Mouse (Mus musculus) kidney, adult 11 months (tissue): Measurements from ENCODE around the gene Abcc2.

ENCODE experiments used
- DNase-seq: peaks from one replicate; pipeline ENCODE4 v3.0.0; 2022

The Abcc2 gene

GRCm38 (mm10) chr19:43781980-43782379, at the start of gene Abcc2:
TSS of gene Abcc2 (plus strand) at chr19:43782192.
- DNase-seq, result peak; percentile 75

- no peak for DNase-seq
These were observed 43.6 kb upstream of the Abcc2 start for GRCm38 (mm10) chr19:43738409-43738808.

DNA sequence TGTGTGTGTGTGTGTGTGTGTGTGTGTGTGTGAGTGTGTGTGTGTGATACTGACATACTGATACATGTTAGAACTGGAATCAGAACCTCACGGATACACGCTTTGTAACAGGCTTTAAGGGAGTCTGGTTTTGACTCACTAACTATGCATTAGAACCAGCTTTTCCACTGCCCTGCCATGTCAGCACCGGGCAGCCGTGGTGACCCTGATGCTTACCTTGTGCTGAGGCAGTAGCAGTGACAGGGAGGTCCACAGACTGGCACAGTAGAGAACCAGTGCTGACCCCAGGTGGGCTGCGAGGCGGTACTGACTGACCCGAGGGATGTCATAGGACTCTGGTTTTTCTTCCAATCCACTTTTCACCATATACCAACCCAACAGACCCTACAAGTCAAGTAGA, 38.6 kb upstream of the Abcc2 start:
- DNase-seq, result no peak

DNA sequence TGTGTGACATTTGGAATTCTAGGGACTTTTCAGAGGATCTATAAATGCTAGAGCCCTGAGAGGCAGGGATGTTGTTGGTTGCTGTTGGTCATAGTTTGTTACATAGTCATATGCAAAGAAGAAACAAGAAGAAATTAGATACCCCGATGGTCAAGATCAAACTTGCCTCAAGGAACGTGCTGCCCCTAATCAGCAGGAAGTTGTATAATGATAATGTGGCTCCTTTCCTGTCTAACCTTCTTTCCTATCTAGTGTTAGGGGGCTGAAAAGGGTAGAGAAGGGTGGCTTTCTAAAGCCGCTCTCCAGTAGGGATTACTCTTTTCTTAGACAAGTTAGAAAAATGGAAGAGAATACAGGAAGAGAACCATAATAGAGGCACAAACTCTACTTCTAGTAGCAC, 36.3 kb upstream of the Abcc2 start:
- DNase-seq, result no peak

GRCm38 (mm10) chr19:43747877-43748276, 34.1 kb upstream of the Abcc2 start:
- DNase-seq, result no peak

GRCm38 (mm10) chr19:43750008-43750407, 32.0 kb upstream of the Abcc2 start:
- DNase-seq, result no peak

DNA sequence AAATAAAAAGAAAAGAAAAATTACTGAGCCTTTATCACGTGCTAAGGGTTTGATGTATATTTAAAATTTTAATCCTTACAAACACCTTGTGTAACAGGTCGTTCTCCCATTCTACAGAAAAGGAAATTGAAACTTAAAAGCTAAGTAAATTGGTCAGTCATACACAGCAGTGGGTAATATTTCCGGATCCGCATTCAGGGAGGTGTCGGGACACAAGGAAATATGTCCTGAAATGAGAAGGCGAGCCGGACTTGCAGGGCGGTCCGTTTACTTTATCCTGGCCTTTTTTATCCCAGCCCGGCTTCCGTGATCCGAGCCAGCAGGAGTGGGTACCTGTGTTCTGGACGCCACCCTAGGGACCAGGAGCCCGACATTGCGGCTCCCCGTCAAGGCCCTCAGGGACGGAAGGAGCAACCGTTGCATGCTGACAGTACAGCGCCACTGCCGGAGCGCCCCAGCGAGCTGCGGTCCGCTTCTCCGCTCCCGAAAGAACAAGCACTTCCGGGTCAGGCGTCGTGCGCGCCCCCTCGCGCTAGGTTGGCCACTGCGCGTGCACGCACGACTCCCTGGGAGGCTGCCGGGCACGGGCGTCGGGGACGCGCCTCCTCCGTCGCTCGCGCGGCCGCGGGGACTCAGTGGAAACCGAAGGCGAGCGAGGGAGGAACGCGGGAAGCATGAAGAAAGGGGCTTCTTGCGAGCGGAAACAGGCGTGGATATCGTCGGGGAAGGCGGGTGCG, 29.3 kb upstream of the Abcc2 start, which contains the start of the genes Cutc and Cox15:
TSS of gene Cutc (plus strand) at position 508 of the 737 bp plus-strand sequence.
TSS of gene Cox15 (minus strand) at position 512 of the 737 bp plus-strand sequence.
- DNase-seq, result peak; percentile 97

DNA sequence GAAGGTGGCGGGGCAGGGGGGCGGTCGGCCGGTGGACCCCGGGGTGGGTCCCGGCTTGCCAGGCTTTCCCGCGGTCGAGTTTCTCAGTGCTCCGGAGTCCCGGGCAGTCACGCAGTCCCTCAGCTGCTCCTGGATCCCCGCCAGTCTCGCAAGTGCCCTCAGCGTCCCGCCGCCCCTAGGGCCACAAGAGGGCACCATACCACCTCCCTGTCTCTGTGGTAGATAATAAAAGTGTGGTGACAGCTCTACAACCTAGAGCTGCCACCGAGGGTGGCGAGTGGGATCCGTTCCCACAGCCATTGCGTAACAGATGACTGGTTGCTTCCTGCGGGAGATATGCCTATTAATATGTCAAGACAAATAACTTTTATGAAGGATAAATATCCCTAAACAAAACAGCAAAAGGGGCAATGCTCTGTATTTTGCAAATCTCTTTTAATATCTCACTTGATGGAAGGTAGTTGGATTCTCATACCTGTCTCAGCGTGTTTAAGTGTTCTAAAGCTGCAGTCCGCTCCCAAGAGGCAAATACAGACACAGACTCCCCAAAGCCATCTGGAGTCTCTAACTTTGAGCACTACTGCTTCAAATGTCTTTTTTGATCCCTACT, 28.7 kb upstream of the Abcc2 start:
- peak; percentile 92 for DNase-seq

DNA sequence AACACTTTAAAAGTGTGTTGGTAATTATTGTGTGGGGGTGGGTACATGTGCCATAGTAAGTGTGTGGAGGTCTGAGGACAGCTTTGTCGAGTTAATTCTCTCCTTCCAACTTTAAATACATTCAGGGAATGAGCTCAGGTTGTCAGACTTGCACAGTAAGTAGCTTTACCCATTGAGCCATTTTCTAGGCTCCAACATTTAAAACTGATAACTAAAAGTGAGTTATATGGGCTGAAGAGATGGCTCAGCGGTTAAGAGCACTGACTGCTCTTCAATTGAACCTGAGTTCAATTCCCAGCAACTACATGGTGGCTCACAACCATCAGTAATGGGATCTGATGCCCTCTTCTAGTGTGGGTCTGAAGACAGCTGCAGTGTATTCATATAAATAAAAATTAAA, 27.8 kb upstream of the Abcc2 start:
- no peak for DNase-seq

- no peak for DNase-seq
These were observed 27.1 kb upstream of the Abcc2 start for GRCm38 (mm10) chr19:43754872-43755271.

DNA sequence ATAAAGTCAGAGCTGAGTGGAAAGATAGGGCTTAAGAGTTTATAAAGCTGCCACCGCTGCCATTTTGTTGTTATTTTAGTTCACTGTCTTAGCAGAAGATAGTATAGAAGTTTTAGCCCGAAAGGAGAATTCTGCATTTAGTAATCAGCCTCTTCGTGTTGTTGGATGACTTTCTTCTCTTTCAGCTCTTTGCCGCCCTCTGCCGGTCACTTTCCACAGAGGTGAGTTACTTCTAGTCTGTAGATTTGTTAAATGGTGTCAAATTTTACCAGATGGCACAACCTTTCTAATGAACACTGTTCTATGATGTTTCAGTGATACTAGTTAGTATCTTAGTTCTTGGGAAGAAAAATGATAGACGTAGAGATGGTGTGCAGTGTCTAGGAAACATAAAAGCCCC, 21.5 kb upstream of the Abcc2 start:
- peak; percentile 46 for DNase-seq

- no peak for DNase-seq
These were observed 20.3 kb upstream of the Abcc2 start for GRCm38 (mm10) chr19:43761543-43762256.

- DNase-seq, result no peak
These were observed 19.6 kb upstream of the Abcc2 start for GRCm38 (mm10) chr19:43762410-43762809.

DNA sequence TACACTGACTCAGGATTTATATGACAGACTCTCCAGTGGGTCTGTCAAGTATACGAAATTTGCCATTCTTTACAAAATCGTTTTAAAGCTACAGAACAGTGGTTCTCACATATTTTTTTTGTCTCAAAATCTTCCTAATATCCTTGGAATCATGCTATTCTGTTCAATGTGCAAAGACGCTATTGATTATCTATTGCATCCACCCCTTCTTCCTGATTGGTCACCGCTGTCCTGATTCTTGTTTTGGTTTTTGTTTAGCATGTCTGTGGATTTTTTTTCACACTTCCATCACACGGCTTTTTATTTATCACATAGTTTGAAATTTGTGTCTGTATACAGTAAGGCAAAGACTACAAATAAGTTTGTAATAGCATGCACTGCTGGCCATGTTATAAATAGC, 15.5 kb upstream of the Abcc2 start:
- DNase-seq, result no peak

DNA sequence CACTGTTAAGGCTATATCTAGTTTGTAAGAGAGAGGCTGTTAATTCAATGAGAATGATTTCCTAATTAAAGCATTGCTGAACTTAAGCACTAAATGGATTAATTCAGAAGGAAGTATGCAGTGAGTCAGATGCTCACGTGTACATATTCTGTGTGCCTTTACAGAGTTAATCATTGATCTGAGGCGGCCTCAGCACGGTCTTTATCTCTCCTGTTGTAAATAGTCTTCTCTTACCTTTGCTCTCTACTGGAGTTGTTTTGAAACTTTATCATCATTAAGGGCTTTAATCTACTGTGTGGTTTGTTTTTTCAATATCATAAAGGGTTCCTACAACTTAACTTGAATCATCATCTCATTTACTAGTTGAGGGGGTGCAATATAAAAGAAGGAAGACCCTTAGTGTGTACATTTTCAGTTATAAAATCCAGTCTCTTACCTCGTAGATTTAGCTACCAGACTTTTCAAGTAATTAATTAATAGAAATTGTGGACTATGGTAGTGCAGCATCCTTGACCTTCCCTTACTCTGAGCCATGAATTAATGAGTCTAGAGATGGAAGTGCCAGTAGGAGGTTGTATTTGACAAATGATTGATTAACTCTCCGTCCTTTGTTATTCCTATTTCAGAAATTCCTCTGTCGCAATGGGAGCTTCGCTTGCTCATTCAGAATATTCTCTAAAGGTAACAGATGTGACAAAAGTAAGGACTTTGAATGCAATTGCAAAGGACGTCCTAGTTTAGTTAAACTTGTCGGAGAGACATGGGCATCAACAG, 14.3 kb upstream of the Abcc2 start:
- peak; percentile 63 for DNase-seq

DNA sequence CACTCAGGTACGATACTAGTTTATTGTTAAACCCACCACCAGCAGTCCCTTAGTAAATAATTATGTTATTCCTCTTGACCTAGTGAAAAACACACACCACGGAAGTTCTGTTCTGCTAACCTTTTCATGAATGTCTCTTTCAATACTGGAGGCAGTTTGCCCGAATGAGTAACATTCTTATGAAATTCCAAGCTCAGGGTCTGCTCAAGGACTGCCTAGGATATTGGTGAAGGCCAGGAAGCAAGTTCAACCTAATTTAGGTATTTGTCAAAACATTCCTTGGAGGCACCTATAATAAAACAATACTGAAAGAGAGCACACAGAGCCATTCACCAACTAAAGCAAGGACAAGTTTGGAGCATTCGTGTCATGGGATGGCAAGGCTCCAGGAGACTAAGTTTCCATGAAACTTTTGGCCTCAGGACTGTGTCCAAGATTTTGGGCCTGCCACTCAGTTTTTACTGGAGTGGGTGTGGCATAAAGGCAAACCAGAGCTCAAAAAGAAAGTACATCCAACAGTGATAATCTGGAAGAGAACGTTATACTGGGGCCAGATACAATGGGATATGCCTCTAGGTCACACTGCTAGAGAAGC, 12.5 kb upstream of the Abcc2 start:
- DNase-seq, result no peak

GRCm38 (mm10) chr19:43770584-43770983, 11.4 kb upstream of the Abcc2 start:
- DNase-seq, result no peak

GRCm38 (mm10) chr19:43771499-43771969, 10.5 kb upstream of the Abcc2 start:
- DNase-seq, result no peak

GRCm38 (mm10) chr19:43772311-43772710, 9.7 kb upstream of the Abcc2 start:
- no peak for DNase-seq

DNA sequence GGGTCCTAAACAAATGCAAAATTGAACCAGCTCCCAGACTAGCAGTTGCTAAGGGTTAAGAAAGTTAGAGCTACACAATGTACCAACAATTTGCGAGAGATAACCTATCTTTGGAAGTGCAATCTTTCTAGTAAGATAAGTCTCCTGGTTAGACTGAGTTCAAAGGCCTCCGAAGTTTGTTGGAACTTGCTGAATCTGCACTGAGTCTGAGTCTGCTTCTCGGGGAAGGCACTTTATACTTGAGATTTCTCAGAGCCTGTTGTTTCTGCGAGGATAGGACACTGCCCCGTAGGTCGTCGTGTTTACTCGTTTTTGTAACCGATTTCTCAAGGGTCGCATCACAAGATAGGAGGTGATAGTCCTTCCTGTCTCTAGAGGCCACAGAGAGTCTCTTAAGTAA, 6.6 kb upstream of the Abcc2 start:
- DNase-seq, result no peak

DNA sequence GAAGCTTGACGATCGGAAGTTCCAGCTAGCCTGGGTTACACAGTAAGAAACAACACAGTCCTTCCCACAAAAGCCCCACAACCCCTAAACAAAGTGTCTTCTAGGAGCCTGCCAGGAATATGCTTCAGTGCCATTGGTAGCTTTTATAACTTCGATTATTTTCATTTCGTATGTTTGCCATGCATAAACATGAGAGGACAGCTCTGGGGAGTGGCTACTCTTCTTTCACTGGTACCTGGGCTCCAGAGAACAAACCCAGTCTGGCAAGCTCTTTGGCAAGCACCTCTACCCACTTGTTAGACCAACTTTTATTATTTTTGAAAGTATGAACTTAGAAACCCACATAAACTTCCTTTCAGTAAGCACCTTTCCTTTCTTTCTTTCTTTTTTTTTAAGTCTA, 5.4 kb upstream of the Abcc2 start:
- no peak for DNase-seq

DNA sequence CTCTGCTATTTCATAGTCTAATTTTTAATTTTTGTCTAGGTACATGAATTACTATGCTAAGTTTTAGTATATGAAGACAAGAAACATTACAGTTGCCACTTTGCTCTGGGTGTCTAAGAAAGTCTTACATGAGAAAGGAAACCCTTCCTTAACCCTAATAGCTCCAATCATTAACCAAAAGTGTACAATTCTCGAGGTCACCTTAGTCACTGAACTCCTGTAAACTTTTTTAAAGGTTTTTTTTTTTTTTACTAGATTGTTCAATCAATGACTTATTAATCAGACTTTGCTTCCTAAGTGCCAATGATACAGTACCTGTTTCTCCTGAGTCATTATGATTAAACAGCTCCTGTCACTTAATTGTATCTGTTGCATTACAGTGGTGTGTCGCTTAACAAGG, 4.7 kb upstream of the Abcc2 start:
- DNase-seq, result no peak

GRCm38 (mm10) chr19:43780391-43780790, 1.6 kb upstream of the Abcc2 start:
- DNase-seq, result no peak
